Mouse (Mus musculus) heart, adult 2 months (tissue): ENCODE measurements around the gene Igf1.

Source experiments
- CTCF ChIP-seq: fragments of 200-600 bp; IDR thresholded peaks from 2 replicates; pipeline ENCODE4 v1.8.1; 2022; ENCODE audit warnings: antibody characterized with exemption, mild to moderate bottlenecking, moderate library complexity
- POLR2A ChIP-seq: fragments of 200-500 bp; IDR thresholded peaks from 2 replicates; pipeline ENCODE4 v1.6.1; 2011; ENCODE audit warnings: mild to moderate bottlenecking, low read depth, low read length, control low read depth; ENCODE audit not compliant: insufficient read depth

GRCm38 (mm10) chr10:87857215-87857955 lies 680 bp upstream of the Igf1 start:
- TF ChIP-seq POLR2A = no peak
- no peak for TF ChIP-seq CTCF
